Mouse (Mus musculus) limb, embryonic 14.5 days (tissue): ENCODE data around the gene Pagr1b. TPM values are rescaled to one million over a fixed set of nuclear protein-coding genes. Genes with fewer than 3 reads are reported as not detected.

Experiments
- ATAC-seq: fragments of 200-750 bp; cut with Nextera tagmentation; 2 replicates; pipeline ENCODE4 v1.8.0; 2017; ENCODE audit warnings: low read depth, moderate number of reproducible peaks, moderate TSS enrichment; ENCODE audit not compliant: low FRiP score
- DNase-seq: peaks from one replicate; pipeline ENCODE4 v3.0.0-alpha.2; 2015; ENCODE audit warnings: low spot score
- H3K27ac ChIP-seq: fragments of 300-500 bp; sonication (generic); replicated peaks from 2 replicates; pipeline ENCODE4 v1.5.1; 2014; ENCODE audit warnings: low read depth, mild to moderate bottlenecking, low read length, moderate library complexity, mixed read lengths
- H3K27me3 ChIP-seq: fragments of 300-500 bp; sonication (generic); 2 replicates; pipeline ENCODE4 v1.6.1; 2014; ENCODE audit warnings: low read length, mixed read lengths; ENCODE audit not compliant: control insufficient read depth, insufficient read depth
- H3K36me3 ChIP-seq: fragments of 300-500 bp; sonication (generic); 2 replicates; pipeline ENCODE4 v1.6.1; 2014; ENCODE audit warnings: mild to moderate bottlenecking, low read length, moderate library complexity, mixed read lengths; ENCODE audit not compliant: control insufficient read depth, insufficient read depth
- H3K4me1 ChIP-seq: fragments of 300-500 bp; sonication (generic); 2 replicates; pipeline ENCODE4 v1.6.1; 2014; ENCODE audit warnings: antibody characterized with exemption, low read length, mixed read lengths; ENCODE audit not compliant: control insufficient read depth, insufficient read depth
- H3K4me2 ChIP-seq: fragments of 300-500 bp; sonication (generic); replicated peaks from 2 replicates; pipeline ENCODE4 v1.6.1; 2014; ENCODE audit warnings: low read depth, mild to moderate bottlenecking, low read length, moderate library complexity; ENCODE audit not compliant: severe bottlenecking
- H3K4me3 ChIP-seq: fragments of 300-500 bp; sonication (generic); replicated peaks from 2 replicates; pipeline ENCODE4 v1.5.1; 2014; ENCODE audit warnings: low read length
- H3K9ac ChIP-seq: fragments of 300-500 bp; sonication (generic); 2 replicates; pipeline ENCODE4 v1.6.1; 2014; ENCODE audit warnings: mild to moderate bottlenecking, low read depth, low read length, moderate library complexity; ENCODE audit not compliant: severe bottlenecking
- H3K9me3 ChIP-seq: fragments of 300-500 bp; sonication (generic); 2 replicates; pipeline ENCODE4 v1.6.1; 2016; ENCODE audit warnings: low read length; ENCODE audit not compliant: control insufficient read depth
- POLR2A ChIP-seq: fragments of 200-500 bp; IDR thresholded peaks from 2 replicates; pipeline ENCODE4 v1.8.0; 2012; ENCODE audit warnings: inconsistent platforms, mild to moderate bottlenecking, moderate library complexity, borderline replicate concordance; ENCODE audit not compliant: insufficient read depth, insufficient read length; ENCODE audit errors: extremely low read depth
- WGBS: fragments of 180-500 bp; shearing (Covaris S2); extraction: QIAGEN DNeasy Blood & Tissue Kit; methylation state at CpG from one replicate; pipeline ENCODE4 v1.1.7; 2014; 5-methylcytosine and 5-hydroxymethylcytosine counted together
- microRNA-seq: library from miRNA; unstranded; fragments of <30 nt; microRNA quantifications from one replicate; pipeline ENCODE4, GENCODE M21; 2016
- polyA plus RNA-seq, 2 experiments: library from polyadenylated mRNA; depleted of rRNA in 1 of 2; stranded (reverse) in 1 of 2; unstranded in 1 of 2; fragments of >200 nt; fragmentation: Nextera tagmentation in 1 of 2; extraction: Ambion mirVana in 1 of 2; gene quantifications; 2 replicates each; pipeline versions ENCODE4 v1.2.1 to v1.2.3; 2012 to 2014

The Pagr1b gene
- polyA plus RNA-seq, 2 experiments = 3.2 TPM; not detected in 1

DNA sequence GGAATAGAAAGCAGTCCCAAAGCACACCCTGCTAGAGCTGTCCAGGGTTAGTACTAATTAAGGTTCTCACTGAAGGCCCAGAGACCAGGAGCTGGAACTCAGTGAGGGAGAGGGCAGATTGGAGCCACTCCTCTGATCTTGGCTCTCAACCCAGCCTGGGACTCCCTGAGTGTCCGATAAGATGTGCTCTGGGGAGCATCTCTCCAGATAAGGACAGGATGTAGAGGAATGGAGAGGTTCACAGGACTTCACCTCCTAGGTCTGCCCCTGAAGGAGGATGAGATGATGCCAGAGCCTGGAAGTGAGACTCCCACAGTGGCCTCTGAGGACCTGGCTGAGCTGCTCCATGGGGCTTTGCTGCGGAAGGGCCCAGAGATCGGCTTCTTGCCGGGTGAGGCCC is 64.5 kb downstream of the Pagr1b start:
- Histone ChIP-seq H3K36me3 (no peaks in the 10 kb centered on the region), H3K9ac (no peak overlapping the region), H3K27me3 (peaks cover 19% of the 10 kb centered on the region), H3K4me3 (no peak overlapping the region), H3K4me2 (0 out of 2 replicates have a peak overlapping the region, but pooled peaks have one; percentile 1), H3K4me1 (peaks cover 8% of the 10 kb centered on the region; the same call in 1 of the 2 replicates), H3K27ac (no peak overlapping the region), H3K9me3 (no peaks in the 10 kb centered on the region)
- no peak for TF ChIP-seq POLR2A
- 34% methylated on average over 4 of the region's 4 CpGs for WGBS
- ATAC-seq = no peak
- DNase-seq = no peak

Small RNA genes lying within 50 kb of the gene (microRNA-seq; reads per million reads assigned to microRNA genes)
- not detected for gene Gm44343

Other genes with a start within 250 kb of the Pagr1b start
Only the 30 nearest of the 32 such genes appear.
- 2.0 and 2.7 TPM in 2 replicates for gene Tbx6, start 235.0 kb downstream of the Pagr1b start, polyA plus RNA-seq (2012; rRNA removed)
- gene Tbx6, start 235.0 kb downstream of the Pagr1b start, polyA plus RNA-seq (2014; fragmentation: Nextera tagmentation; extraction: Ambion mirVana) = 0.29 and 0.41 TPM in 2 replicates
- gene Ppp4c, start 224.0 kb downstream of the Pagr1b start, polyA plus RNA-seq (2012; rRNA removed) = 238 and 252 TPM in 2 replicates
- gene Ppp4c, start 224.0 kb downstream of the Pagr1b start, polyA plus RNA-seq (2014; fragmentation: Nextera tagmentation; extraction: Ambion mirVana) = 268 and 269 TPM in 2 replicates
- gene Fam57b, start 218.8 kb downstream of the Pagr1b start, polyA plus RNA-seq (2012; rRNA removed) = 1.6 and 2.0 TPM in 2 replicates
- gene Fam57b, start 218.8 kb downstream of the Pagr1b start, polyA plus RNA-seq (2014; fragmentation: Nextera tagmentation; extraction: Ambion mirVana) = 0.21 and 0.44 TPM in 2 replicates
- gene 4930451I11Rik, start 184.8 kb downstream of the Pagr1b start, polyA plus RNA-seq (2012; rRNA removed) = not detected in 2 replicates
- gene 4930451I11Rik, start 184.8 kb downstream of the Pagr1b start, polyA plus RNA-seq (2014; fragmentation: Nextera tagmentation; extraction: Ambion mirVana) = not detected in 2 replicates
- gene Doc2a, start 169.1 kb downstream of the Pagr1b start, polyA plus RNA-seq (2012; rRNA removed) = 1.3 and 2.8 TPM in 2 replicates
- gene Doc2a, start 169.1 kb downstream of the Pagr1b start, polyA plus RNA-seq (2014; fragmentation: Nextera tagmentation; extraction: Ambion mirVana) = 0.76 and 0.92 TPM in 2 replicates
- gene Hirip3, start 154.5 kb downstream of the Pagr1b start, polyA plus RNA-seq (2012; rRNA removed) = 55.1 and 120 TPM in 2 replicates
- gene Hirip3, start 154.5 kb downstream of the Pagr1b start, polyA plus RNA-seq (2014; fragmentation: Nextera tagmentation; extraction: Ambion mirVana) = 15.2 and 16.1 TPM in 2 replicates
- 84.3 and 89.8 TPM in 2 replicates for gene Ino80e, start 154.1 kb downstream of the Pagr1b start, polyA plus RNA-seq (2012; rRNA removed)
- gene Ino80e, start 154.1 kb downstream of the Pagr1b start, polyA plus RNA-seq (2014; fragmentation: Nextera tagmentation; extraction: Ambion mirVana) = 86.7 TPM in 2 replicates
- 106 and 121 TPM in 2 replicates for gene Taok2, start 131.8 kb downstream of the Pagr1b start, polyA plus RNA-seq (2012; rRNA removed)
- 28.5 and 37.1 TPM in 2 replicates for gene Taok2, start 131.8 kb downstream of the Pagr1b start, polyA plus RNA-seq (2014; fragmentation: Nextera tagmentation; extraction: Ambion mirVana)
- 33.2 and 41.6 TPM in 2 replicates for gene Tmem219, start 93.6 kb downstream of the Pagr1b start, polyA plus RNA-seq (2012; rRNA removed)
- 31.0 and 33.8 TPM in 2 replicates for gene Tmem219, start 93.6 kb downstream of the Pagr1b start, polyA plus RNA-seq (2014; fragmentation: Nextera tagmentation; extraction: Ambion mirVana)
- gene Kctd13, start 87.6 kb downstream of the Pagr1b start, polyA plus RNA-seq (2012; rRNA removed) = 21.4 and 24.4 TPM in 2 replicates
- gene Kctd13, start 87.6 kb downstream of the Pagr1b start, polyA plus RNA-seq (2014; fragmentation: Nextera tagmentation; extraction: Ambion mirVana) = 14.2 and 16.6 TPM in 2 replicates
- gene Asphd1, start 66.9 kb downstream of the Pagr1b start, polyA plus RNA-seq (2012; rRNA removed) = 0.26 and 1.4 TPM in 2 replicates
- 0.12 and 0.15 TPM in 2 replicates for gene Asphd1, start 66.9 kb downstream of the Pagr1b start, polyA plus RNA-seq (2014; fragmentation: Nextera tagmentation; extraction: Ambion mirVana)
- gene Sez6l2, start 65.9 kb downstream of the Pagr1b start, polyA plus RNA-seq (2012; rRNA removed) = 2.5 and 3.2 TPM in 2 replicates
- 0.90 and 1.6 TPM in 2 replicates for gene Sez6l2, start 65.9 kb downstream of the Pagr1b start, polyA plus RNA-seq (2014; fragmentation: Nextera tagmentation; extraction: Ambion mirVana)
- gene Cdipt, start 40.6 kb downstream of the Pagr1b start, polyA plus RNA-seq (2012; rRNA removed) = 123 and 172 TPM in 2 replicates
- gene Cdipt, start 40.6 kb downstream of the Pagr1b start, polyA plus RNA-seq (2014; fragmentation: Nextera tagmentation; extraction: Ambion mirVana) = 84.8 and 94.0 TPM in 2 replicates
- 1.5 and 1.9 TPM in 2 replicates for gene Cdiptos, start 40.4 kb downstream of the Pagr1b start, polyA plus RNA-seq (2012; rRNA removed)
- gene Cdiptos, start 40.4 kb downstream of the Pagr1b start, polyA plus RNA-seq (2014; fragmentation: Nextera tagmentation; extraction: Ambion mirVana) = 0.83 and 1.2 TPM in 2 replicates
- gene Mvp, start 1.9 kb downstream of the Pagr1b start, polyA plus RNA-seq (2012; rRNA removed) = 7.9 and 8.0 TPM in 2 replicates
- gene Mvp, start 1.9 kb downstream of the Pagr1b start, polyA plus RNA-seq (2014; fragmentation: Nextera tagmentation; extraction: Ambion mirVana) = 7.3 and 7.9 TPM in 2 replicates
- gene Pagr1a, start 868 bp upstream of the Pagr1b start, polyA plus RNA-seq (2012; rRNA removed) = 27.0 and 31.9 TPM in 2 replicates
- 47.6 and 63.6 TPM in 2 replicates for gene Pagr1a, start 868 bp upstream of the Pagr1b start, polyA plus RNA-seq (2014; fragmentation: Nextera tagmentation; extraction: Ambion mirVana)
- 111 and 143 TPM in 2 replicates for gene Gm42742, start 4.6 kb upstream of the Pagr1b start, polyA plus RNA-seq (2012; rRNA removed)
- gene Gm42742, start 4.6 kb upstream of the Pagr1b start, polyA plus RNA-seq (2014; fragmentation: Nextera tagmentation; extraction: Ambion mirVana) = 26.8 and 37.7 TPM in 2 replicates
- 74.6 and 130 TPM in 2 replicates for gene Prrt2, start 4.7 kb upstream of the Pagr1b start, polyA plus RNA-seq (2012; rRNA removed)
- gene Prrt2, start 4.7 kb upstream of the Pagr1b start, polyA plus RNA-seq (2014; fragmentation: Nextera tagmentation; extraction: Ambion mirVana) = 21.2 and 21.3 TPM in 2 replicates
- 298 and 365 TPM in 2 replicates for gene Maz, start 10.6 kb upstream of the Pagr1b start, polyA plus RNA-seq (2012; rRNA removed)
- gene Maz, start 10.6 kb upstream of the Pagr1b start, polyA plus RNA-seq (2014; fragmentation: Nextera tagmentation; extraction: Ambion mirVana) = 66.7 and 81.4 TPM in 2 replicates
- gene Kif22, start 26.0 kb upstream of the Pagr1b start, polyA plus RNA-seq (2012; rRNA removed) = 57.4 and 68.4 TPM in 2 replicates
- gene Kif22, start 26.0 kb upstream of the Pagr1b start, polyA plus RNA-seq (2014; fragmentation: Nextera tagmentation; extraction: Ambion mirVana) = 87.2 and 92.8 TPM in 2 replicates
- gene Zg16, start 70.8 kb upstream of the Pagr1b start, polyA plus RNA-seq (2012; rRNA removed) = 0.45 TPM in 1 of 2 replicates, not detected in the other
- gene Zg16, start 70.8 kb upstream of the Pagr1b start, polyA plus RNA-seq (2014; fragmentation: Nextera tagmentation; extraction: Ambion mirVana) = not detected in 2 replicates
- 5.6 and 7.1 TPM in 2 replicates for gene AI467606, start 74.9 kb upstream of the Pagr1b start, polyA plus RNA-seq (2012; rRNA removed)
- 4.9 and 5.3 TPM in 2 replicates for gene AI467606, start 74.9 kb upstream of the Pagr1b start, polyA plus RNA-seq (2014; fragmentation: Nextera tagmentation; extraction: Ambion mirVana)
- 6.0 and 6.5 TPM in 2 replicates for gene Qprt, start 105.7 kb upstream of the Pagr1b start, polyA plus RNA-seq (2012; rRNA removed)
- gene Qprt, start 105.7 kb upstream of the Pagr1b start, polyA plus RNA-seq (2014; fragmentation: Nextera tagmentation; extraction: Ambion mirVana) = 3.9 and 4.3 TPM in 2 replicates
- gene Spn, start 121.3 kb upstream of the Pagr1b start, polyA plus RNA-seq (2012; rRNA removed) = 0.73 and 0.87 TPM in 2 replicates
- gene Spn, start 121.3 kb upstream of the Pagr1b start, polyA plus RNA-seq (2014; fragmentation: Nextera tagmentation; extraction: Ambion mirVana) = 0.37 and 0.44 TPM in 2 replicates
- 84.2 and 110 TPM in 2 replicates for gene Cd2bp2, start 179.6 kb upstream of the Pagr1b start, polyA plus RNA-seq (2012; rRNA removed)
- 54.2 and 61.0 TPM in 2 replicates for gene Cd2bp2, start 179.6 kb upstream of the Pagr1b start, polyA plus RNA-seq (2014; fragmentation: Nextera tagmentation; extraction: Ambion mirVana)
- gene Tbc1d10b, start 192.0 kb upstream of the Pagr1b start, polyA plus RNA-seq (2012; rRNA removed) = 40.8 and 46.8 TPM in 2 replicates
- 27.1 and 29.3 TPM in 2 replicates for gene Tbc1d10b, start 192.0 kb upstream of the Pagr1b start, polyA plus RNA-seq (2014; fragmentation: Nextera tagmentation; extraction: Ambion mirVana)
- gene Mylpf, start 192.4 kb upstream of the Pagr1b start, polyA plus RNA-seq (2012; rRNA removed) = 555 and 1,104 TPM in 2 replicates
- 413 and 609 TPM in 2 replicates for gene Mylpf, start 192.4 kb upstream of the Pagr1b start, polyA plus RNA-seq (2014; fragmentation: Nextera tagmentation; extraction: Ambion mirVana)
- gene Zfp553, start 216.6 kb upstream of the Pagr1b start, polyA plus RNA-seq (2012; rRNA removed) = 22.5 and 24.9 TPM in 2 replicates
- gene Zfp553, start 216.6 kb upstream of the Pagr1b start, polyA plus RNA-seq (2014; fragmentation: Nextera tagmentation; extraction: Ambion mirVana) = 19.4 and 20.1 TPM in 2 replicates
- gene Sept1, start 216.6 kb upstream of the Pagr1b start, polyA plus RNA-seq (2012; rRNA removed) = 14.9 and 22.2 TPM in 2 replicates
- 15.3 and 18.6 TPM in 2 replicates for gene Sept1, start 216.6 kb upstream of the Pagr1b start, polyA plus RNA-seq (2014; fragmentation: Nextera tagmentation; extraction: Ambion mirVana)
- gene Zfp771, start 227.8 kb upstream of the Pagr1b start, polyA plus RNA-seq (2012; rRNA removed) = 115 and 161 TPM in 2 replicates
- gene Zfp771, start 227.8 kb upstream of the Pagr1b start, polyA plus RNA-seq (2014; fragmentation: Nextera tagmentation; extraction: Ambion mirVana) = 66.2 and 71.2 TPM in 2 replicates